Mouse (Mus musculus): ENCODE measurements at regions not wholly inside any gene's neighbourhood (a gene's known extent, or its start where the extent isn't known, plus 50 kb on each side); places are given as distances from the start of the nearest gene placed in this dataset.

- DNase-seq = no peak
Measured at GRCm38 (mm10) chr1:109081337-109081736, 900.9 kb upstream of the Cdh7 start.

GRCm38 (mm10) chr1:109086110-109086509 is 896.1 kb upstream of the Cdh7 start:
- no peak for DNase-seq

- DNase-seq = peak in 1 of 2 experiments; percentile 22
Measured at GRCm38 (mm10) chr1:109105073-109105472, 877.2 kb upstream of the Cdh7 start.

Measured in cerebellum, postnatal 25 days (tissue).